Mouse (Mus musculus): ENCODE measurements around the gene Phf21a.

GRCm38 (mm10) chr2:92390206-92390930 is 297.5 kb downstream of the Phf21a start:
- TF ChIP-seq CTCF (IDR thresholded peaks at IDR 0.05; ENCODE audit: borderline replicate concordance, extremely low read depth, insufficient read depth, insufficient read length): no peak
- TF ChIP-seq POLR2A (IDR thresholded peaks at IDR 0.05; ENCODE audit: borderline replicate concordance, extremely low read depth, insufficient read depth, insufficient read length, poor library complexity, severe bottlenecking): no peak
